Mouse (Mus musculus) MEL (cell line): ENCODE results near the gene Mov10. TPM values are rescaled to one million over a fixed set of nuclear protein-coding genes. Genes with fewer than 3 reads are reported as not detected.

Experiments used
- DNase-seq: peaks from one replicate; pipeline ENCODE4 v3.0.0; 2011; ENCODE audit warnings: low read depth, low spot score
- H3K27ac ChIP-seq: 2 replicates; pipeline ENCODE4 v1.5.1; 2012; ENCODE audit warnings: low read depth, mild to moderate bottlenecking, control low read depth, low read length, moderate library complexity; ENCODE audit not compliant: control insufficient read depth
- H3K27me3 ChIP-seq, 2 experiments: fragments of 150-350 bp in 1 of 2; sonication (generic) in 1 of 2; 2 replicates each; pipeline ENCODE4 v1.6.1; 2012; ENCODE audit warnings: low read length in 2 of 2, mild to moderate bottlenecking in 2 of 2, improper control_type of control experiment in 1 of 2, moderate library complexity in 1 of 2; ENCODE audit not compliant: insufficient read depth in 2 of 2, control insufficient read depth in 1 of 2
- H3K36me3 ChIP-seq, 2 experiments: 2 replicates each; pipeline ENCODE4 v1.6.1; 2012 to 2014; ENCODE audit warnings: low read length in 2 of 2, improper control_type of control experiment in 1 of 2, inconsistent platforms in 1 of 2, mild to moderate bottlenecking in 1 of 2; ENCODE audit not compliant: insufficient read depth in 2 of 2, control insufficient read depth in 1 of 2
- H3K4me1 ChIP-seq, 2 experiments: fragments of 150-350 bp in 1 of 2; sonication (generic) in 1 of 2; 2 replicates each; pipeline ENCODE4 v1.6.1; 2012; ENCODE audit warnings: low read length in 2 of 2, improper control_type of control experiment in 1 of 2, mild to moderate bottlenecking in 1 of 2; ENCODE audit not compliant: insufficient read depth in 2 of 2, control insufficient read depth in 1 of 2
- H3K4me3 ChIP-seq, 2 experiments: fragments of 150-350 bp in 1 of 2; sonication (generic) in 1 of 2; 2 replicates each; pipeline ENCODE4 v1.5.1; 2012; ENCODE audit warnings: low read depth in 2 of 2, low read length in 2 of 2, mild to moderate bottlenecking in 2 of 2, moderate library complexity in 2 of 2, control low read depth in 1 of 2, improper control_type of control experiment in 1 of 2; ENCODE audit not compliant: control insufficient read depth in 1 of 2, insufficient read depth in 1 of 2
- H3K79me2 ChIP-seq: 2 replicates; pipeline ENCODE4 v1.6.1; 2012; ENCODE audit warnings: mild to moderate bottlenecking, low read length, moderate library complexity; ENCODE audit not compliant: control insufficient read depth, poor library complexity, insufficient read depth
- H3K9ac ChIP-seq: 2 replicates; pipeline ENCODE4 v1.6.1; 2012; ENCODE audit warnings: low read depth, mild to moderate bottlenecking, control low read depth, low read length, moderate library complexity; ENCODE audit not compliant: control insufficient read depth, poor library complexity, severe bottlenecking
- H3K9me3 ChIP-seq: fragments of 150-350 bp; sonication (generic); replicated peaks from 2 replicates; pipeline ENCODE4 v1.6.1; 2012; ENCODE audit warnings: mild to moderate bottlenecking, low read length, improper control_type of control experiment, moderate library complexity; ENCODE audit not compliant: insufficient read depth
- BHLHE40 ChIP-seq: IDR thresholded peaks from 2 replicates; pipeline ENCODE4 v1.6.1; 2012; ENCODE audit warnings: low read depth, mild to moderate bottlenecking, inconsistent platforms, low read length, improper control_type of control experiment, borderline replicate concordance
- CHD2 ChIP-seq: IDR thresholded peaks from 2 replicates; pipeline ENCODE4 v1.6.1; 2011; ENCODE audit warnings: low read length, improper control_type of control experiment
- CTCF ChIP-seq, 3 experiments: IDR thresholded peaks in 2 of 3; conservative IDR thresholded peaks in 1 of 3; 2 replicates each; pipeline ENCODE4 v1.5.1; 2011 to 2012; ENCODE audit warnings: low read length in 3 of 3, low read depth in 2 of 3, mild to moderate bottlenecking in 2 of 3, improper control_type of control experiment in 1 of 3, inconsistent platforms in 1 of 3, mixed read lengths in 1 of 3, moderate library complexity in 1 of 3; ENCODE audit not compliant: control insufficient read depth in 1 of 3, insufficient read depth in 1 of 3, poor library complexity in 1 of 3, severe bottlenecking in 1 of 3
- EP300 ChIP-seq, 2 experiments: IDR thresholded peaks; 2 replicates each; pipeline ENCODE4 v1.6.1; 2011; ENCODE audit warnings: improper control_type of control experiment in 2 of 2, low read length in 2 of 2, low read depth in 1 of 2, mild to moderate bottlenecking in 1 of 2
- GATA1 ChIP-seq: IDR thresholded peaks from 2 replicates; pipeline ENCODE4 v1.6.1; 2011; ENCODE audit warnings: low read depth, low read length, improper control_type of control experiment
- MAFK ChIP-seq: IDR thresholded peaks from 2 replicates; pipeline ENCODE4 v1.6.1; 2011; ENCODE audit warnings: low read depth, mild to moderate bottlenecking, low read length, improper control_type of control experiment, borderline replicate concordance
- MAZ ChIP-seq: IDR thresholded peaks from 2 replicates; pipeline ENCODE4 v1.6.1; 2012; ENCODE audit warnings: low read depth, mild to moderate bottlenecking, inconsistent platforms, low read length, improper control_type of control experiment
- MEF2A ChIP-seq: IDR thresholded peaks from 2 replicates; pipeline ENCODE4 v1.6.1; 2014; ENCODE audit warnings: low read depth, mild to moderate bottlenecking, inconsistent platforms, low read length, improper control_type of control experiment; ENCODE audit not compliant: poor library complexity, insufficient replicate concordance, severe bottlenecking; ENCODE audit errors: extremely low read depth
- MYB ChIP-seq: IDR thresholded peaks from 2 replicates; pipeline ENCODE4 v1.6.1; 2011; ENCODE audit warnings: mild to moderate bottlenecking, low read depth, low read length, improper control_type of control experiment
- NRF1 ChIP-seq: IDR thresholded peaks from 2 replicates; pipeline ENCODE4 v1.6.1; 2014; ENCODE audit warnings: low read depth, mild to moderate bottlenecking, inconsistent platforms, low read length, improper control_type of control experiment, moderate library complexity; ENCODE audit not compliant: poor library complexity, insufficient read depth, severe bottlenecking
- POLR2AphosphoS2 ChIP-seq: IDR thresholded peaks from 2 replicates; pipeline ENCODE4 v1.6.1; 2011; ENCODE audit warnings: low read length, improper control_type of control experiment
- POLR2AphosphoS5 ChIP-seq: IDR thresholded peaks from 2 replicates; pipeline ENCODE4 v1.6.1; 2012; ENCODE audit warnings: low read depth, borderline replicate concordance, mild to moderate bottlenecking, inconsistent platforms, low read length, moderate library complexity, mixed read lengths
- RAD21 ChIP-seq: IDR thresholded peaks from 2 replicates; pipeline ENCODE4 v1.6.1; 2011; ENCODE audit warnings: mild to moderate bottlenecking, low read depth, low read length, improper control_type of control experiment
- RCOR1 ChIP-seq: IDR thresholded peaks from 2 replicates; pipeline ENCODE4 v1.6.1; 2012; ENCODE audit warnings: low read depth, mild to moderate bottlenecking, inconsistent platforms, low read length, improper control_type of control experiment
- SMC3 ChIP-seq: IDR thresholded peaks from 2 replicates; pipeline ENCODE4 v1.6.1; 2011; ENCODE audit warnings: low read depth, low read length, improper control_type of control experiment
- TAL1 ChIP-seq: IDR thresholded peaks from 2 replicates; pipeline ENCODE4 v1.6.1; 2012; ENCODE audit warnings: mild to moderate bottlenecking, inconsistent platforms, low read length, moderate library complexity, mixed read lengths
- USF1 ChIP-seq: IDR thresholded peaks from 2 replicates; pipeline ENCODE4 v1.6.1; 2014; ENCODE audit warnings: low read depth, mild to moderate bottlenecking, inconsistent platforms, low read length, improper control_type of control experiment, moderate library complexity
- USF2 ChIP-seq, 2 experiments: IDR thresholded peaks; 2 replicates each; pipeline ENCODE4 v1.6.1; 2011 to 2012; ENCODE audit warnings: improper control_type of control experiment in 2 of 2, low read length in 2 of 2, borderline replicate concordance in 1 of 2, inconsistent platforms in 1 of 2, low read depth in 1 of 2, mild to moderate bottlenecking in 1 of 2; ENCODE audit not compliant: insufficient read depth in 1 of 2
- ZC3H11A ChIP-seq: IDR thresholded peaks from 2 replicates; pipeline ENCODE4 v1.6.1; 2012; ENCODE audit warnings: low read depth, mild to moderate bottlenecking, inconsistent platforms, low read length, improper control_type of control experiment
- ZKSCAN1 ChIP-seq: IDR thresholded peaks from 2 replicates; pipeline ENCODE4 v1.6.1; 2012; ENCODE audit warnings: low read depth, mild to moderate bottlenecking, inconsistent platforms, low read length, improper control_type of control experiment, moderate library complexity
- ZMIZ1 ChIP-seq: IDR thresholded peaks from 2 replicates; pipeline ENCODE4 v1.6.1; 2012; ENCODE audit warnings: low read depth, mild to moderate bottlenecking, inconsistent platforms, low read length, improper control_type of control experiment, moderate library complexity
- polyA plus RNA-seq, 2 experiments: library from polyadenylated mRNA; stranded (reverse) in 1 of 2; unstranded in 1 of 2; fragments of >175 nt in 1 of 2; fragments of >200 nt in 1 of 2; gene quantifications; 2 replicates each; pipeline versions ENCODE4 v1.2.1 to v1.2.4; 2012; ENCODE audit warnings: low replicate concordance in 2 of 2, low read depth in 1 of 2; ENCODE audit not compliant: insufficient read length in 2 of 2, insufficient read depth in 1 of 2, missing spikeins in 1 of 2
- total RNA-seq: library from RNA; depleted of rRNA; stranded (reverse); fragments of 300-350 nt; gene quantifications from 2 replicates; pipeline ENCODE4 v1.2.3, GENCODE M21; 2012

The Mov10 gene
- total and polyA plus RNA-seq, 3 experiments = 7.1 to 32.5 TPM; not detected in 1

GRCm38 (mm10) chr3:104767716-104768115 is 50.6 kb downstream of the Mov10 start:
- TF ChIP-seq CTCF (IDR thresholded peaks at IDR 0.05 in 2 of 3, conservative IDR thresholded peaks at IDR 0.05 in 1 of 3; ENCODE audit: control insufficient read depth in 1 of 3, insufficient read depth in 1 of 3, low read depth in 2 of 3, low read length in 3 of 3, poor library complexity in 1 of 3, severe bottlenecking in 1 of 3) (no peak), ZKSCAN1 (no peak), POLR2AphosphoS5 (no peak), MAFK (no peak), MYB (no peak), CHD2 (no peak), GATA1 (no peak), ZC3H11A (no peak), EP300 (IDR thresholded peaks at IDR 0.05; ENCODE audit: low read depth in 1 of 2, low read length in 2 of 2) (no peak), MEF2A (no peak), RAD21 (no peak)
- Histone ChIP-seq H3K27ac (no peak overlapping the region), H3K4me1 (peaks cover 3% of the 10 kb centered on the region in 2 experiments; a peak in 3 of 4 replicates), H3K9ac (no peak overlapping the region), H3K36me3 (no peaks in the 10 kb centered on the region), H3K9me3 (no peaks in the 10 kb centered on the region), H3K79me2 (no peaks in the 10 kb centered on the region), H3K27me3 (no peaks in the 10 kb centered on the region), H3K4me3 (no peak overlapping the region)
- no peak for DNase-seq

GRCm38 (mm10) chr3:104767141-104767540 is 51.2 kb downstream of the Mov10 start:
- TF ChIP-seq POLR2AphosphoS2 = no peak
- TF ChIP-seq MAFK = no peak
- TF ChIP-seq TAL1 = no peak
- TF ChIP-seq USF1 = no peak
- TF ChIP-seq MEF2A = no peak
- TF ChIP-seq NRF1 = no peak
- no peak for TF ChIP-seq RCOR1
- no peak for TF ChIP-seq USF2 (IDR thresholded peaks at IDR 0.05; ENCODE audit: borderline replicate concordance in 1 of 2, insufficient read depth in 1 of 2, low read depth in 1 of 2, low read length in 2 of 2)
- TF ChIP-seq EP300 (IDR thresholded peaks at IDR 0.05; ENCODE audit: low read depth in 1 of 2, low read length in 2 of 2) = no peak
- TF ChIP-seq MAZ = no peak
- no peak for TF ChIP-seq ZKSCAN1
- TF ChIP-seq ZMIZ1 = no peak
- TF ChIP-seq SMC3 = no peak
- TF ChIP-seq BHLHE40 = no peak
- TF ChIP-seq, all 39 proteins: peak for 0
- H3K4me3 ChIP-seq = no peak overlapping the region
- H3K27ac ChIP-seq = no peak overlapping the region
- DNase-seq = no peak
- H3K27me3 ChIP-seq = no peaks in the 10 kb centered on the region
- H3K9ac ChIP-seq = no peak overlapping the region
- H3K4me1 ChIP-seq = peaks cover 3% of the 10 kb centered on the region in 2 experiments
- no peaks in the 10 kb centered on the region for H3K79me2 ChIP-seq
- H3K9me3 ChIP-seq = no peaks in the 10 kb centered on the region
- H3K36me3 ChIP-seq = no peaks in the 10 kb centered on the region
